Mouse (Mus musculus) forebrain, embryonic 11.5 days (tissue): ENCODE measurements at regions not wholly inside any gene's neighbourhood (a gene's known extent, or its start where the extent isn't known, plus 50 kb on each side); places are given as distances from the start of the nearest gene placed in this dataset.

Experiments used
- ATAC-seq: fragments of 200-750 bp; cut with Nextera tagmentation; replicated peaks from 2 replicates; pipeline ENCODE4 v1.8.0; 2017; ENCODE audit warnings: moderate TSS enrichment; ENCODE audit not compliant: low FRiP score
- DNase-seq: peaks from one replicate; pipeline ENCODE4 v3.0.0-alpha.2; 2017; ENCODE audit warnings: low spot score
- H3K27ac ChIP-seq: fragments of 300-500 bp; sonication (generic); 2 replicates; pipeline ENCODE4 v1.5.1; 2014; ENCODE audit warnings: low read depth, low read length
- H3K27me3 ChIP-seq: fragments of 300-500 bp; sonication (generic); 2 replicates; pipeline ENCODE4 v1.6.1; 2014; ENCODE audit warnings: mild to moderate bottlenecking, low read length, mixed read lengths; ENCODE audit not compliant: control insufficient read depth, insufficient read depth
- H3K36me3 ChIP-seq: fragments of 300-500 bp; sonication (generic); 2 replicates; pipeline ENCODE4 v1.6.1; 2014; ENCODE audit warnings: mild to moderate bottlenecking, low read length, moderate library complexity, mixed read lengths; ENCODE audit not compliant: control insufficient read depth, insufficient read depth
- H3K4me1 ChIP-seq: fragments of 300-500 bp; sonication (generic); replicated peaks from 2 replicates; pipeline ENCODE4 v1.6.1; 2014; ENCODE audit warnings: low read length, mixed read lengths; ENCODE audit not compliant: control insufficient read depth, insufficient read depth
- H3K4me2 ChIP-seq: fragments of 300-500 bp; sonication (generic); 2 replicates; pipeline ENCODE4 v1.6.1; 2014; ENCODE audit warnings: low read depth, mild to moderate bottlenecking, low read length, moderate library complexity, mixed read lengths; ENCODE audit not compliant: severe bottlenecking
- H3K4me3 ChIP-seq: fragments of 300-500 bp; sonication (generic); 2 replicates; pipeline ENCODE4 v1.5.1; 2014; ENCODE audit warnings: low read depth, low read length
- H3K9ac ChIP-seq: fragments of 300-500 bp; sonication (generic); 2 replicates; pipeline ENCODE4 v1.6.1; 2014; ENCODE audit warnings: low read length
- H3K9me3 ChIP-seq: fragments of 300-500 bp; sonication (generic); 2 replicates; pipeline ENCODE4 v1.6.1; 2016; ENCODE audit warnings: low read length, mixed read lengths; ENCODE audit not compliant: control insufficient read depth
- WGBS: fragments of 180-500 bp; shearing (Covaris S2); extraction: QIAGEN DNeasy Blood & Tissue Kit; methylation state at CpG from one replicate; pipeline ENCODE4 v1.1.7; 2014; 5-methylcytosine and 5-hydroxymethylcytosine counted together

DNA sequence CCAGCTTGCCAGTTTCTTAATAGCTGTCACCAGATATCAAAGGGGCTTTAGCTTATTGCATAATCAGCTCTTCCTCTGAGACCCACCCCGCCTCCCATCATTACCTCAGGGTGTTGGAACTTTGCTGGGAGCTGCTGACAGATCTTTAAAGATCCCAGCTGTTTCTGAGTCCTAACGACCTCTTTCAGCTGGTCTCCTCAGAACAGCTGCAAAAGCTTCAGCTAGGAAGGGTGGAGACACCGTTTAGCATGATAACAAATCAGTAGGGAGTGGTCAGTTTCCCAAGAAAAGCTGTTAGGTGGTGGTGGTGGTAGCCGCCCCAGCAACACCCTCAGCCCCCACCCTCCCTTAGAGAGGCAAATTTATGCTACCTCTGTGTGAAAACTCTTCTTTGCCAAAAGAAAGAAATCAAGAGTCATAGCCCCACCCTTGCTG, 916.9 kb upstream of the Gm7489 start:
- Histone ChIP-seq H3K36me3 (no peaks in the 10 kb centered on the region), H3K27ac (no peak overlapping the region), H3K4me3 (no peak overlapping the region), H3K27me3 (no peaks in the 10 kb centered on the region), H3K9me3 (no peaks in the 10 kb centered on the region), H3K4me2 (no peak overlapping the region), H3K9ac (no peak overlapping the region), H3K4me1 (no peaks in the 10 kb centered on the region; the same call in 1 of the 2 replicates)
- WGBS: 15% methylated on average over 4 of the region's 4 CpGs
- ATAC-seq (no peak), DNase-seq (no peak)

DNA sequence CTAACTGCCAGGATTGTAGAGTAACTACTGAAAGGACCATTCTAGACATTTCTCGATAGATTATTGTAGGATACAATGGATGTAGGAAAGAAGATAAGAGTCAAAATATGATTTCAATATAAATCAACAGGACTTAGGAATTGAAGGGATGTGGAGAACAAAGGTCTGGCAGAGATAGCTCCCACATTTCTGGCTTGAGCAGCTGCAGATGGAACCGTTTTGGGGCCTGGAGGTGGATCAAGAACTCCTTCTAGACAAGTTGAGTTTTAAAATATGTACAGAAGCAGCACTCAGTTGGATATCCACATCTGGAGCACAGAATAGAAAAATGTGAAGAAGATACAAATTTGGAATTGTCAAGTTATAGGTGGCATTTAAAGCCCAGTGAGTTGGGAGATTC, 901.9 kb upstream of the Gm7489 start:
- Histone ChIP-seq H3K9me3 (no peaks in the 10 kb centered on the region), H3K4me1 (no peaks in the 10 kb centered on the region), H3K4me2 (no peak overlapping the region), H3K9ac (no peak overlapping the region), H3K27ac (no peak overlapping the region), H3K4me3 (no peak overlapping the region), H3K36me3 (no peaks in the 10 kb centered on the region), H3K27me3 (no peaks in the 10 kb centered on the region)
- 90% methylated on average over 2 of the region's 2 CpGs for WGBS
- DNase-seq (no peak), ATAC-seq (no peak)

- Histone ChIP-seq H3K9ac (no peak overlapping the region), H3K36me3 (no peaks in the 10 kb centered on the region), H3K27ac (no peak overlapping the region), H3K4me2 (no peak overlapping the region), H3K4me3 (no peak overlapping the region), H3K4me1 (no peaks in the 10 kb centered on the region), H3K27me3 (no peaks in the 10 kb centered on the region), H3K9me3 (no peaks in the 10 kb centered on the region)
- DNase-seq (no peak), ATAC-seq (no peak)
Measured at GRCm38 (mm10) chr15:52990580-52990979, 894.1 kb upstream of the Gm7489 start.

DNA sequence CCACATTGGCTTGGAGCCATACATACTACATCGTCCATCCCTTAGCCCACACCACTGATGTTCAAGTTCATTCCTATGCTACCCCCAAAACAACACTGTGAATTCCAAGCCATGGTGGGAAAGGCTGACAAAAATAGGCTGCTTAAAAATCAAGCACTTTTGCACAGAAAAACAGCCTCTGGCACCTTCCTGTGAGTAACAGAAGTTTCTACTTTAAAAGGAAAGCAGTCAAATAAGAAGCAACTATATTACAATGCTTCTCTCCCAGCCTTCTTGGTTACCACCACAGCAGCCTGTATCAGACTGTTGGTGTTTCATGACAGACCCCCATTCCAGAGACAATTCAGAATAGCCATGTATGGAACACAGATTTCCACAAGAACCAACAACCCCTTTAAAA, 890.4 kb upstream of the Gm7489 start:
- Histone ChIP-seq H3K27ac (no peak overlapping the region), H3K4me2 (no peak overlapping the region), H3K4me3 (no peak overlapping the region), H3K9me3 (no peaks in the 10 kb centered on the region), H3K4me1 (no peaks in the 10 kb centered on the region), H3K36me3 (no peaks in the 10 kb centered on the region), H3K9ac (no peak overlapping the region), H3K27me3 (no peaks in the 10 kb centered on the region)
- DNase-seq (no peak), ATAC-seq (no peak)
- 90% methylated on average over 1 of the region's 1 CpGs for WGBS

DNA sequence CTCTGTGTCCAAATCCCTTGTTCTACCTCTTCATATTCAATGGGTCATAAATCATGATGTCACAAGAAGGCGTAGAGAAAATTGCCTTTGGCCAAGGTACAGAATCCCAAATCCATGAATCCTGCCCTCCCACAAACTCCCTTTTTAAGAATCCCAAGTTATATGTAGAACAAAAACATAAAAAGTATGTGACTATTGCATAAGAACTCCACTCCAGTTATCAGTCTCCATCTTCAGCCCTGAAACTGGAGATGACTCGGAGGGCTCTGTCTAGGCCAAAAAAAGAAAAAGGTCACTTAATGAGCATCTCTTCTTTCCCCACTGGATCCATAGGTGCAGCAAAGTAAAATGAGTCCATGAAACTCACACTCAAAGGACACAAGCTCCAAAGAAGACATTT, 885.5 kb upstream of the Gm7489 start:
- Histone ChIP-seq H3K27ac (no peak overlapping the region), H3K36me3 (no peaks in the 10 kb centered on the region), H3K4me3 (no peak overlapping the region), H3K9me3 (no peaks in the 10 kb centered on the region), H3K27me3 (no peaks in the 10 kb centered on the region), H3K9ac (no peak overlapping the region), H3K4me2 (no peak overlapping the region), H3K4me1 (no peaks in the 10 kb centered on the region)
- ATAC-seq: no peak
- DNase-seq: no peak
- 90% methylated on average over 2 of the region's 2 CpGs for WGBS

GRCm38 (mm10) chr15:52999776-53000175, 884.9 kb upstream of the Gm7489 start:
- H3K9me3 ChIP-seq: no peaks in the 10 kb centered on the region
- no peak overlapping the region for H3K4me3 ChIP-seq
- DNase-seq (no peak), ATAC-seq (no peak)
- H3K4me2 ChIP-seq: no peak overlapping the region
- no peaks in the 10 kb centered on the region for H3K4me1 ChIP-seq
- no peak overlapping the region for H3K27ac ChIP-seq
- H3K9ac ChIP-seq: no peak overlapping the region
- H3K36me3 ChIP-seq: no peaks in the 10 kb centered on the region
- no peaks in the 10 kb centered on the region for H3K27me3 ChIP-seq
- 82% methylated on average over 2 of the region's 2 CpGs for WGBS

GRCm38 (mm10) chr15:53001429-53001828, 883.3 kb upstream of the Gm7489 start:
- no peaks in the 10 kb centered on the region for H3K4me1 ChIP-seq
- no peaks in the 10 kb centered on the region for H3K27me3 ChIP-seq
- no peak overlapping the region for H3K4me3 ChIP-seq
- no peak overlapping the region for H3K27ac ChIP-seq
- H3K9me3 ChIP-seq: no peaks in the 10 kb centered on the region
- no peak overlapping the region for H3K9ac ChIP-seq
- no peak for DNase-seq
- ATAC-seq: no peak
- 88% methylated on average over 3 of the region's 3 CpGs for WGBS
- H3K4me2 ChIP-seq: no peak overlapping the region
- H3K36me3 ChIP-seq: no peaks in the 10 kb centered on the region

- Histone ChIP-seq H3K4me3 (no peak overlapping the region), H3K36me3 (no peaks in the 10 kb centered on the region), H3K9me3 (no peaks in the 10 kb centered on the region), H3K27me3 (no peaks in the 10 kb centered on the region), H3K4me1 (no peaks in the 10 kb centered on the region), H3K27ac (no peak overlapping the region), H3K4me2 (no peak overlapping the region), H3K9ac (no peak overlapping the region)
- 95% methylated on average over 4 of the region's 4 CpGs for WGBS
- DNase-seq (no peak), ATAC-seq (no peak)
Measured at GRCm38 (mm10) chr15:53001964-53002363, 882.7 kb upstream of the Gm7489 start.

DNA sequence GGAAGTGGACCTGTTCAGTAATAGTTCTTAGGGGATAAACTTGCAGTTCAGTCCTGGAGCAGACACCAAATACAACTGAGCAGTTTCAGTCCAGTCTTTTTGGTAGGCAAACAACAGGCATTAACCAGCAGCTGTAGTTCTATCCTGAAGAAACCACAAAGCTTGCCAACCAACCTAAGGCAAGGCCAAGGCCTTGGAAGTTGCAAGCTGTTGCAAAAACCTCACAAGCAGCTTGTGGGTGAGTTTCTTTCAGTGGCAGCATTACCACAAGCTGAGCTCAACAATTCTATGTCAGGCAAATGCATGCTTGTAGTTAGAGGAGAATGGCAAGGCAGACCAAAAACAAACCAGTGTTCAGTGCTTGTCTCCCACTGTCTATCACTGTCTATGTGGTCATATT, 880.6 kb upstream of the Gm7489 start:
- H3K9me3 ChIP-seq: no peaks in the 10 kb centered on the region
- H3K27ac ChIP-seq: no peak overlapping the region
- no peak for ATAC-seq
- no peak for DNase-seq
- H3K36me3 ChIP-seq: no peaks in the 10 kb centered on the region
- no peaks in the 10 kb centered on the region for H3K4me1 ChIP-seq
- no peaks in the 10 kb centered on the region for H3K27me3 ChIP-seq
- no peak overlapping the region for H3K4me2 ChIP-seq
- no peak overlapping the region for H3K4me3 ChIP-seq
- no peak overlapping the region for H3K9ac ChIP-seq
